Mouse (Mus musculus): ENCODE results near the gene Slc22a20. TPM values are rescaled to one million over a fixed set of nuclear protein-coding genes. Genes with fewer than 3 reads are reported as not detected.
A peak's percentile ranks its signal among the peaks of the same experiment; 100 is the strongest.

Gene Slc22a20
- polyA plus RNA-seq, 1 experiment, result 0.80 TPM

GRCm38 (mm10) chr19:5943404-5943803, 42.5 kb downstream of the Slc22a20 start:
- TF ChIP-seq POLR2A (IDR thresholded peaks at IDR 0.05; ENCODE audit: borderline replicate concordance, control insufficient read depth, low read depth, low read length) (no peak), CTCF (IDR thresholded peaks at IDR 0.05; ENCODE audit: control insufficient read depth, insufficient read depth, low read length) (no peak)
- no peak overlapping the region for H3K4me3 ChIP-seq (replicated peaks; ENCODE audit: control insufficient read depth, low read depth, low read length)
- no peaks in the 10 kb centered on the region; the same call in 1 of the 2 replicates for H3K4me1 ChIP-seq (ENCODE audit: control insufficient read depth, insufficient read depth, low read length)
- WGBS, result 94% methylated on average over 15 of the region's 15 CpGs
- H3K27ac ChIP-seq (ENCODE audit: control insufficient read depth, insufficient read depth, low read depth, low read length, poor library complexity), result no peak overlapping the region

- H3K4me3 ChIP-seq (replicated peaks; ENCODE audit: control insufficient read depth, low read depth, low read length), result no peak overlapping the region
- H3K4me1 ChIP-seq (ENCODE audit: control insufficient read depth, insufficient read depth, low read length), result no peaks in the 10 kb centered on the region; the same call in 1 of the 2 replicates
- no peak overlapping the region for H3K27ac ChIP-seq (ENCODE audit: control insufficient read depth, insufficient read depth, low read depth, low read length, poor library complexity)
- TF ChIP-seq POLR2A (IDR thresholded peaks at IDR 0.05; ENCODE audit: borderline replicate concordance, control insufficient read depth, low read depth, low read length) (no peak), CTCF (IDR thresholded peaks at IDR 0.05; ENCODE audit: control insufficient read depth, insufficient read depth, low read length) (no peak)
- 94% methylated on average over 7 of the region's 7 CpGs for WGBS
Measured at GRCm38 (mm10) chr19:5942581-5942980, 43.4 kb downstream of the Slc22a20 start.

GRCm38 (mm10) chr19:5940656-5941055, 45.3 kb downstream of the Slc22a20 start:
- Histone ChIP-seq H3K4me1 (ENCODE audit: control insufficient read depth, insufficient read depth, low read length) (no peaks in the 10 kb centered on the region; the same call in 1 of the 2 replicates), H3K27ac (ENCODE audit: control insufficient read depth, insufficient read depth, low read depth, low read length, poor library complexity) (peak overlapping the region; percentile 7; the same call in 1 of the 2 replicates), H3K4me3 (replicated peaks; ENCODE audit: control insufficient read depth, low read depth, low read length) (no peak overlapping the region)
- WGBS, result 92% methylated on average over 10 of the region's 10 CpGs
- TF ChIP-seq CTCF (IDR thresholded peaks at IDR 0.05; ENCODE audit: control insufficient read depth, insufficient read depth, low read length) (no peak), POLR2A (IDR thresholded peaks at IDR 0.05; ENCODE audit: borderline replicate concordance, control insufficient read depth, low read depth, low read length) (no peak)

DNA sequence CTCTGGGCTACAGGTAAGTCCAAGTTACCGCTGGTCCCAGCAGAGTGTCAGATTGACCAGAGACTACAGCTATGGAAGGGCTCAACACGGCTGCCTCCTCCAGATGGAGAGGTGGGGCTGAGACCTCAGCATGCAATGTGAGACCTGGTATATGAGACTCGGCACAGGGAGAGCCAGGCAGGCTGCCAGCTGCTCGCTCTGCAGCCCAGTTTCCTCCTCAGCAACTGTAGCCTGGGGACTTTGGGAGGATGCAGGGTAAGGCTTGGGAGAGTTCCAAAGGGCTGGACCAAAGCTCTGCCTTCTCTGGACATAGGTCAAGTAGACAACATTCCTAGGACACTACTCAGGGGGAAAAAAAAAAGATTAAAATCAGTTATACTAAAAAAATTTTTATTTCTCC, 45.8 kb downstream of the Slc22a20 start:
- H3K27ac ChIP-seq (ENCODE audit: control insufficient read depth, insufficient read depth, low read depth, low read length, poor library complexity), result no peak overlapping the region
- no peaks in the 10 kb centered on the region; the same call in 1 of the 2 replicates for H3K4me1 ChIP-seq (ENCODE audit: control insufficient read depth, insufficient read depth, low read length)
- TF ChIP-seq CTCF (IDR thresholded peaks at IDR 0.05; ENCODE audit: control insufficient read depth, insufficient read depth, low read length), result no peak
- no peak for TF ChIP-seq POLR2A (IDR thresholded peaks at IDR 0.05; ENCODE audit: borderline replicate concordance, control insufficient read depth, low read depth, low read length)
- 80% methylated on average over 4 of the region's 4 CpGs for WGBS
- no peak overlapping the region for H3K4me3 ChIP-seq (replicated peaks; ENCODE audit: control insufficient read depth, low read depth, low read length)

- Histone ChIP-seq H3K4me3 (replicated peaks; ENCODE audit: control insufficient read depth, low read depth, low read length) (no peak overlapping the region), H3K4me1 (ENCODE audit: control insufficient read depth, insufficient read depth, low read length) (no peaks in the 10 kb centered on the region; the same call in 1 of the 2 replicates), H3K27ac (ENCODE audit: control insufficient read depth, insufficient read depth, low read depth, low read length, poor library complexity) (no peak overlapping the region)
- no peak for TF ChIP-seq CTCF (IDR thresholded peaks at IDR 0.05; ENCODE audit: control insufficient read depth, insufficient read depth, low read length)
- TF ChIP-seq POLR2A (IDR thresholded peaks at IDR 0.05; ENCODE audit: borderline replicate concordance, control insufficient read depth, low read depth, low read length), result no peak
- 88% methylated on average over 5 of the region's 5 CpGs for WGBS
Measured at GRCm38 (mm10) chr19:5939715-5940114, 46.2 kb downstream of the Slc22a20 start.

DNA sequence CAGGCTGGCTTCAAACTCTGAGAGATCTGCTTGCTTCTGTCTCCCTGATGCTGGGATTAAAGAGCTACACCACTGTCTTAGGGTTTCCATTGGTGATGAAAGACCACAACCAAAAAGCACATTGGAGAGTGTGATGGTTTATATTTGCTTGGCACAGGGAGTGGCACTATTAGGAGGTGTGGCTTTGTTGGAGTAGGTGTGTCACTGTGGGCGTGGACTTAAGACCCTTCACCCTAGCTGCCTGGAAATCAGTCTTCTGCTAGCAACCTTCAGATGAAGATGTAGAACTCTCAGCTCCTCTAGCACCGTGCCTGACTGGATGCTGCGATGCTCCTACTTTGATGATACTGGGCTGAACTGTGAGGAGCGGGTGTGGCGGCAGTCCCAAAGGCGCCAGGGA, 47.4 kb downstream of the Slc22a20 start:
- 79% methylated on average over 6 of the region's 6 CpGs for WGBS
- no peak for TF ChIP-seq CTCF (IDR thresholded peaks at IDR 0.05; ENCODE audit: control insufficient read depth, insufficient read depth, low read length)
- TF ChIP-seq POLR2A (IDR thresholded peaks at IDR 0.05; ENCODE audit: borderline replicate concordance, control insufficient read depth, low read depth, low read length), result no peak
- Histone ChIP-seq H3K4me1 (ENCODE audit: control insufficient read depth, insufficient read depth, low read length) (no peaks in the 10 kb centered on the region; the same call in 1 of the 2 replicates), H3K27ac (ENCODE audit: control insufficient read depth, insufficient read depth, low read depth, low read length, poor library complexity) (no peak overlapping the region), H3K4me3 (replicated peaks; ENCODE audit: control insufficient read depth, low read depth, low read length) (no peak overlapping the region)

DNA sequence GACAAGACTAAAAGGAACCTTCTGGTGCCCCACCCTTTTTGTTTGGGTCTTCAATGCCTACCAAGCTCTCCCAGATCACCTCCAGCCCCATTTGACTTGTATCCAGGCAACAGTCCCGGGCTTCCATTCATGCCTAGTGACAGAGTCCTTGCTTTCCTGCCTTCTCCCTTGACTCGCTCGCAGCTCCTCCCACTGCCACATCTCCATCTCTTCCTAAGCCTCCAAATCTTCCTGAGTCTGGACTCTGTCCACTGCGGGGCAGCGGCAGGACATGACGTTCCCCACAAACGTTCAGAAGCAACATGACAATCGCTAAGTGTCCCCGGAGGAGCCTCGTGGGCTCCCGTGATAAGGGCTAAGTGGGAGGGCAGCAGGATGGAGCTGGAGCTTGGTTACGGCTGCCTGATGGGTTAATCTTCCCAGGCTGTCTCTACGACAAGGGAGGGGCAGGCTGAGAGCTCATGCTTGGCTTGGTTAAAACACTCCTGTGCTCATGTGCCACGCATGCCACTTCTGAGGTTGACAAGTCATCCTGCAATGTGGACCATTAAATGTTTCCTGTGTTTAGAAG, 48.0 kb downstream of the Slc22a20 start:
- Histone ChIP-seq H3K4me1 (ENCODE audit: control insufficient read depth, insufficient read depth, low read length) (no peaks in the 10 kb centered on the region; the same call in 1 of the 2 replicates), H3K4me3 (replicated peaks; ENCODE audit: control insufficient read depth, low read depth, low read length) (no peak overlapping the region), H3K27ac (ENCODE audit: control insufficient read depth, insufficient read depth, low read depth, low read length, poor library complexity) (no peak overlapping the region; the same call in 1 of the 2 replicates)
- TF ChIP-seq POLR2A (IDR thresholded peaks at IDR 0.05; ENCODE audit: borderline replicate concordance, control insufficient read depth, low read depth, low read length), result no peak
- TF ChIP-seq CTCF (IDR thresholded peaks at IDR 0.05; ENCODE audit: control insufficient read depth, insufficient read depth, low read length), result no peak
- WGBS, result 19% methylated on average over 14 of the region's 14 CpGs

DNA sequence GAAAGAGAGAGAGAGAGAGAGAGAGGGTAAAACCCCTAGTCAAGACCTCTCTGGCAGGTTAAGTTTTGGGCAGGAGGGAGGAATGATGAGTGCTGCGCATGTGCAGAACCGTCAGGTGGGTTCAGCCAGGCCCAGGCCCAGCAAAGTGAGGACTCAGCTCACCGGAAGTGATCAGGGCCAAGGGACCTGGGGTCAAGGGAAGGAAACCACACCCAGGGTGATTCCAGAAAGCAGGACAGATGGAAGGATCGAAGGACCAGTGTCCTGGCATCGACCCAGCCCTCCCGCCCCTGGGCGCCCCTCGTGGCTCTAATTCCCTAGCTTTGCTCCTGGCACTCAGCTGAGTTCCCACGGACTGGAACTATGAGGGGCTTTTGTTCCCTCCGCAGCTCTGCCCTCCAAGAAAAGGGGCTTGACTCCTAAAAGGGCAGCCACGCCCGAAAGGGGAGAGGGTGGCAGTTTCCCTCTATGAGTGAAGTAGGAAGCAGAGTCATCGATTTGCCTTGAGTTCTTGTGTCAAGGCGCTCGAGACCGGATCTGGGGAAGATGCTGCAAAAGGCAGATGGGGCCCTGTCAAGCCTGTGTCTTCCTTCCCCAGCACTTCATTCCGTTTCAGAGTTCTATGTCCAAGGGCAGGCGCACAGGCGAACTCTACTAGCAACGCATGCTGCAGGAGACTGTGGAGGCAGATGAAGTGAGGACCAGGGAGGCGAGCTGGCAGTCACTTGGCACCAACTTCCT, 48.7 kb downstream of the Slc22a20 start:
- TF ChIP-seq POLR2A (IDR thresholded peaks at IDR 0.05; ENCODE audit: borderline replicate concordance, control insufficient read depth, low read depth, low read length), result no peak
- TF ChIP-seq CTCF (IDR thresholded peaks at IDR 0.05; ENCODE audit: control insufficient read depth, insufficient read depth, low read length), result no peak
- WGBS, result 75% methylated on average over 21 of the region's 21 CpGs
- Histone ChIP-seq H3K4me1 (ENCODE audit: control insufficient read depth, insufficient read depth, low read length) (no peaks in the 10 kb centered on the region; the same call in 1 of the 2 replicates), H3K27ac (ENCODE audit: control insufficient read depth, insufficient read depth, low read depth, low read length, poor library complexity) (no peak overlapping the region), H3K4me3 (replicated peaks; ENCODE audit: control insufficient read depth, low read depth, low read length) (no peak overlapping the region)
